Mouse (Mus musculus) myocyte (in vitro differentiated cells): ENCODE results near the gene Pnpla5.

Source experiments
- CEBPB ChIP-seq: IDR thresholded peaks from 2 replicates; pipeline ENCODE4 v1.6.1; 2011; ENCODE audit warnings: mild to moderate bottlenecking, moderate library complexity; ENCODE audit not compliant: poor library complexity, insufficient read depth, severe bottlenecking
- E2F4 ChIP-seq: IDR thresholded peaks from one replicate; pipeline ENCODE4 v1.6.1; 2011; ENCODE audit warnings: mild to moderate bottlenecking, control low read depth, moderate library complexity; ENCODE audit not compliant: insufficient read depth
- MAX ChIP-seq: IDR thresholded peaks from one replicate; pipeline ENCODE4 v1.6.1; 2011; ENCODE audit warnings: low read depth, mild to moderate bottlenecking, control low read depth
- POLR2A ChIP-seq: IDR thresholded peaks from one replicate; pipeline ENCODE4 v1.6.1; 2011; ENCODE audit warnings: low read depth, mild to moderate bottlenecking, control low read depth, moderate library complexity; ENCODE audit not compliant: insufficient read length
- POLR2AphosphoS2 ChIP-seq: IDR thresholded peaks from one replicate; pipeline ENCODE4 v1.6.1; 2011; ENCODE audit warnings: low read depth, control low read depth; ENCODE audit not compliant: insufficient read length

GRCm38 (mm10) chr15:84136473-84137415 lies 13.8 kb upstream of the Pnpla5 start:
- TF ChIP-seq POLR2A (no peak), MAX (no peak), POLR2AphosphoS2 (no peak), CEBPB (no peak), E2F4 (no peak)
